Mouse (Mus musculus) heart, embryonic 12.5 days (tissue): ENCODE measurements at regions not wholly inside any gene's neighbourhood (a gene's known extent, or its start where the extent isn't known, plus 50 kb on each side); places are given as distances from the start of the nearest gene placed in this dataset.

Source experiments
- ATAC-seq: fragments of 200-750 bp; cut with Nextera tagmentation; 2 replicates; pipeline ENCODE4 v1.8.0; 2017; ENCODE audit warnings: moderate TSS enrichment, moderate library complexity; ENCODE audit not compliant: insufficient number of reproducible peaks, low FRiP score
- H3K27ac ChIP-seq: fragments of 300-500 bp; sonication (generic); 2 replicates; pipeline ENCODE4 v1.5.1; 2016; ENCODE audit warnings: mild to moderate bottlenecking, moderate library complexity; ENCODE audit not compliant: poor library complexity, severe bottlenecking
- H3K27me3 ChIP-seq: fragments of 300-500 bp; sonication (generic); replicated peaks from 2 replicates; pipeline ENCODE4 v1.6.1; 2016; ENCODE audit warnings: mild to moderate bottlenecking, moderate library complexity
- H3K36me3 ChIP-seq: fragments of 300-500 bp; sonication (generic); 2 replicates; pipeline ENCODE4 v1.6.1; 2016; ENCODE audit warnings: mild to moderate bottlenecking, moderate library complexity
- H3K4me1 ChIP-seq: fragments of 300-500 bp; sonication (generic); replicated peaks from 2 replicates; pipeline ENCODE4 v1.6.1; 2016; ENCODE audit warnings: mild to moderate bottlenecking
- H3K4me2 ChIP-seq: fragments of 300-500 bp; sonication (generic); 2 replicates; pipeline ENCODE4 v1.6.1; 2016; ENCODE audit warnings: mild to moderate bottlenecking, moderate library complexity
- H3K4me3 ChIP-seq: fragments of 300-500 bp; sonication (generic); 2 replicates; pipeline ENCODE4 v1.5.1; 2016; ENCODE audit warnings: mild to moderate bottlenecking
- H3K9ac ChIP-seq: fragments of 300-500 bp; sonication (generic); 2 replicates; pipeline ENCODE4 v1.6.1; 2016; ENCODE audit warnings: mild to moderate bottlenecking, moderate library complexity
- H3K9me3 ChIP-seq: fragments of 300-500 bp; sonication (generic); replicated peaks from 2 replicates; pipeline ENCODE4 v1.6.1; 2016; ENCODE audit warnings: mild to moderate bottlenecking, moderate library complexity
- WGBS: fragments of 180-500 bp; shearing (Covaris S2); methylation state at CpG from one replicate; pipeline ENCODE4 v1.1.7; 2016; 5-methylcytosine and 5-hydroxymethylcytosine counted together

GRCm38 (mm10) chr5:126335091-126335490 lies 803.5 kb downstream of the Tmem132b start:
- no peaks in the 10 kb centered on the region for H3K36me3 ChIP-seq
- no peak overlapping the region for H3K4me3 ChIP-seq
- no peaks in the 10 kb centered on the region for H3K9me3 ChIP-seq
- H3K4me1 ChIP-seq: no peaks in the 10 kb centered on the region
- WGBS: 70% methylated on average over 7 of the region's 7 CpGs
- ATAC-seq: no peak
- no peak overlapping the region for H3K27ac ChIP-seq
- no peak overlapping the region for H3K4me2 ChIP-seq
- no peak overlapping the region for H3K9ac ChIP-seq
- no peaks in the 10 kb centered on the region for H3K27me3 ChIP-seq

- ATAC-seq: no peak
- Histone ChIP-seq H3K27ac (no peak overlapping the region), H3K4me1 (no peaks in the 10 kb centered on the region), H3K27me3 (no peaks in the 10 kb centered on the region), H3K9ac (no peak overlapping the region), H3K4me2 (no peak overlapping the region), H3K36me3 (no peaks in the 10 kb centered on the region), H3K4me3 (no peak overlapping the region), H3K9me3 (peaks cover 3% of the 10 kb centered on the region; the same call in 1 of the 2 replicates)
- 60% methylated on average over 6 of the region's 6 CpGs for whole genome bisulfite sequencing
These were observed 804.3 kb downstream of the Tmem132b start for GRCm38 (mm10) chr5:126335553-126336520.

GRCm38 (mm10) chr5:126337884-126338283 lies 806.3 kb downstream of the Tmem132b start:
- H3K4me1 ChIP-seq: no peaks in the 10 kb centered on the region
- 62% methylated on average over 1 of the region's 1 CpGs for WGBS
- H3K27me3 ChIP-seq: no peaks in the 10 kb centered on the region
- no peak overlapping the region for H3K27ac ChIP-seq
- H3K9me3 ChIP-seq: peaks cover 9% of the 10 kb centered on the region
- no peak overlapping the region for H3K9ac ChIP-seq
- H3K4me2 ChIP-seq: no peak overlapping the region
- H3K4me3 ChIP-seq: no peak overlapping the region
- H3K36me3 ChIP-seq: no peaks in the 10 kb centered on the region
- ATAC-seq: no peak

- H3K4me3 ChIP-seq: no peak overlapping the region
- no peaks in the 10 kb centered on the region for H3K4me1 ChIP-seq
- 83% methylated on average over 9 of the region's 9 CpGs for WGBS
- H3K9ac ChIP-seq: no peak overlapping the region
- H3K4me2 ChIP-seq: no peak overlapping the region
- H3K9me3 ChIP-seq: peaks cover 9% of the 10 kb centered on the region
- ATAC-seq: no peak
- H3K36me3 ChIP-seq: no peaks in the 10 kb centered on the region
- no peaks in the 10 kb centered on the region for H3K27me3 ChIP-seq
- H3K27ac ChIP-seq: no peak overlapping the region
These were observed 812.0 kb downstream of the Tmem132b start for GRCm38 (mm10) chr5:126343570-126343969.

GRCm38 (mm10) chr5:126350936-126351335 lies 819.4 kb downstream of the Tmem132b start:
- no peak overlapping the region for H3K27ac ChIP-seq
- peaks cover 16% of the 10 kb centered on the region for H3K9me3 ChIP-seq
- no peak overlapping the region for H3K4me3 ChIP-seq
- no peaks in the 10 kb centered on the region for H3K27me3 ChIP-seq
- 82% methylated on average over 2 of the region's 2 CpGs for WGBS
- no peak for ATAC-seq
- no peak overlapping the region for H3K4me2 ChIP-seq
- H3K4me1 ChIP-seq: no peaks in the 10 kb centered on the region
- no peak overlapping the region for H3K9ac ChIP-seq
- H3K36me3 ChIP-seq: no peaks in the 10 kb centered on the region

GRCm38 (mm10) chr5:126369436-126369835 lies 837.9 kb downstream of the Tmem132b start:
- Histone ChIP-seq H3K4me1 (no peaks in the 10 kb centered on the region), H3K9ac (no peak overlapping the region), H3K4me3 (no peak overlapping the region), H3K36me3 (no peaks in the 10 kb centered on the region), H3K9me3 (peaks cover 4% of the 10 kb centered on the region; the same call in 1 of the 2 replicates), H3K27ac (no peak overlapping the region), H3K27me3 (no peaks in the 10 kb centered on the region), H3K4me2 (no peak overlapping the region)
- 77% methylated on average over 2 of the region's 2 CpGs for WGBS
- no peak for ATAC-seq

GRCm38 (mm10) chr5:126392306-126392705 lies 849.3 kb upstream of the Tmem132c start:
- no peak overlapping the region for H3K4me2 ChIP-seq
- H3K4me1 ChIP-seq: no peaks in the 10 kb centered on the region
- H3K36me3 ChIP-seq: no peaks in the 10 kb centered on the region
- no peaks in the 10 kb centered on the region for H3K27me3 ChIP-seq
- no peak overlapping the region for H3K27ac ChIP-seq
- no peak overlapping the region for H3K4me3 ChIP-seq
- H3K9ac ChIP-seq: no peak overlapping the region
- 33% methylated on average over 1 of the region's 1 CpGs for WGBS
- no peak for ATAC-seq
- H3K9me3 ChIP-seq: peaks cover 6% of the 10 kb centered on the region; the same call in 1 of the 2 replicates

- Histone ChIP-seq H3K9ac (no peak overlapping the region), H3K27ac (no peak overlapping the region), H3K4me2 (no peak overlapping the region), H3K4me3 (no peak overlapping the region), H3K4me1 (no peaks in the 10 kb centered on the region), H3K36me3 (no peaks in the 10 kb centered on the region), H3K9me3 (peaks cover 19% of the 10 kb centered on the region; the same call in 1 of the 2 replicates), H3K27me3 (no peaks in the 10 kb centered on the region)
- no peak for ATAC-seq
- WGBS: 45% methylated on average over 8 of the region's 8 CpGs
These were observed 846.3 kb upstream of the Tmem132c start for GRCm38 (mm10) chr5:126395331-126395730.

- no peak overlapping the region for H3K9ac ChIP-seq
- no peak overlapping the region for H3K4me2 ChIP-seq
- no peak overlapping the region for H3K27ac ChIP-seq
- no peaks in the 10 kb centered on the region for H3K4me1 ChIP-seq
- H3K9me3 ChIP-seq: 0 out of 2 replicates have a peak, but pooled peaks cover 3% of the 10 kb centered on the region
- ATAC-seq: no peak
- H3K4me3 ChIP-seq: no peak overlapping the region
- no peaks in the 10 kb centered on the region for H3K27me3 ChIP-seq
- WGBS: 65% methylated on average over 1 of the region's 1 CpGs
- no peaks in the 10 kb centered on the region for H3K36me3 ChIP-seq
These were observed 809.9 kb upstream of the Tmem132c start for GRCm38 (mm10) chr5:126431748-126432147.

- Histone ChIP-seq H3K4me3 (no peak overlapping the region), H3K4me1 (no peaks in the 10 kb centered on the region), H3K27me3 (no peaks in the 10 kb centered on the region), H3K27ac (no peak overlapping the region), H3K9ac (no peak overlapping the region), H3K36me3 (no peaks in the 10 kb centered on the region), H3K4me2 (no peak overlapping the region), H3K9me3 (no peaks in the 10 kb centered on the region)
- no peak for ATAC-seq
- 74% methylated on average over 1 of the region's 1 CpGs for WGBS
These were observed 802.9 kb upstream of the Tmem132c start for GRCm38 (mm10) chr5:126438696-126439095.

- Histone ChIP-seq H3K4me1 (no peaks in the 10 kb centered on the region), H3K9ac (no peak overlapping the region), H3K27me3 (no peaks in the 10 kb centered on the region), H3K27ac (no peak overlapping the region), H3K36me3 (no peaks in the 10 kb centered on the region), H3K4me2 (no peak overlapping the region), H3K4me3 (no peak overlapping the region), H3K9me3 (no peaks in the 10 kb centered on the region)
- 84% methylated on average over 1 of the region's 1 CpGs for WGBS
- no peak for ATAC-seq
These were observed 801.1 kb upstream of the Tmem132c start for GRCm38 (mm10) chr5:126440516-126440915.
